Mouse (Mus musculus): ENCODE measurements around the gene Zcwpw1.

DNA sequence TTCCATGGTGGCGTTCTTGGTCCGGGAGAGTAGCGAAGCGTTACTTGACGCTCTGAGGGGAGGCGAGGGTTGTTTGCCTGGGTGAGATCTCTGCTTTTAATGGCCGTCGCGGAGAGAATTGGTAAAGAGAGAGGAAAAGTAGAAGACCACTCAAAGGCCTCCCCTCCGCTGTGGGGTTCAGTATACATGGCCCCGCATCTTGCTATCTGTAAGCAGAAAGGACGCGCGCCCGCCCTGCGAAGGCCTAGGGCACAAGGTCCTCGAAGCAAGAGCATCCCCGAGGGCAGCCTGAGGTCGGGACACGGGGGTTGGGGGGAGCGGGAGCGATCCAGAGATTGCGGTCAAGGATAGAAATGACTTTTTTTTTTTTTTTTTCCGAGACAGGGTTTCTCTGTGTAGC lies 573 bp downstream of the Zcwpw1 start:
- TF ChIP-seq POLR2A (IDR thresholded peaks at IDR 0.05; ENCODE audit: insufficient read length, low read depth) (no peak), MAX (IDR thresholded peaks at IDR 0.05; ENCODE audit: low read depth) (no peak), USF1 (IDR thresholded peaks at IDR 0.05; ENCODE audit: low read depth) (no peak), MYOD1 (IDR thresholded peaks at IDR 0.05; ENCODE audit: control insufficient read depth in 1 of 3, insufficient read length in 2 of 3, low read depth in 2 of 3) (no peak), CEBPB (IDR thresholded peaks at IDR 0.05; ENCODE audit: insufficient read depth, poor library complexity, severe bottlenecking) (no peak), MYOG (IDR thresholded peaks at IDR 0.05; ENCODE audit: control insufficient read depth in 1 of 3, insufficient read depth in 1 of 3, insufficient read length in 2 of 3, low read depth in 2 of 3) (no peak), POLR2AphosphoS2 (IDR thresholded peaks at IDR 0.05; ENCODE audit: insufficient read length, low read depth) (no peak), E2F4 (IDR thresholded peaks at IDR 0.05; ENCODE audit: insufficient read depth) (no peak), TCF3 (IDR thresholded peaks at IDR 0.05; ENCODE audit: insufficient read length, low read depth) (no peak), TCF12 (IDR thresholded peaks at IDR 0.05; ENCODE audit: insufficient read depth, poor library complexity, severe bottlenecking) (no peak), SRF (IDR thresholded peaks at IDR 0.05; ENCODE audit: control insufficient read depth, insufficient read length, low read depth) (no peak)
